Mouse (Mus musculus): ENCODE results near the gene Klk9. TPM values are rescaled to one million over a fixed set of nuclear protein-coding genes. Genes with fewer than 3 reads are reported as not detected.

Klk9 gene
- polyA plus RNA-seq, 1 experiment from 2014 or later: not detected

DNA sequence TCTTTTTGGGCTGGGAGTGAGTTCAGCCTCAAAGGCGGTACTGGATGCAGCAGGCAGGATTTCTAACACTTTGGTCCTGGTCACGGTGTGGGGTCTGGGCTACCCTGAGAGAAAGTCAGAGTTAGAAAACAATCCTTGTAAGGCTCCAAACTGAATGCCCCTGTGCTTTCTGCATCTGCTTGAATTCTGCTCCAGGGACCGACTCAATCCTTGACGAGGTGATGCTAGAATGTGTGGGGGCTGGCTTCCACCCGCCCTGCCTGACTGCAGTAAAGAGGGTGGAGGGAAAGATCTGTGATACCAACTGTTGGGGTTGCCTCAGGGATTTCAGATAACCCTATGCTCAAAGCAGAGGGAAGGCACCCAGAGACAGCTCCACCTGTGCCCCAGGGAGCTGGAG, 19.3 kb downstream of the Klk9 start, which contains the start of gene Klk7:
Gene Klk7, plus strand, starts transcription at position 301 of the 400 bp plus-strand sequence.
- H3K4me3 ChIP-seq (ENCODE audit: low read depth, low read length): no peak within 1 kb of the TSS
- DNase-seq (ENCODE audit: low spot score) (no peak), ATAC-seq (no peak)
- no peak within 1 kb of the TSS for H3K4me2 ChIP-seq (ENCODE audit: low read length)
- no peaks in the 10 kb centered on the region for H3K36me3 ChIP-seq (ENCODE audit: control insufficient read depth, insufficient read depth, low read length)
- no peak within 1 kb of the TSS for H3K27ac ChIP-seq (ENCODE audit: low read depth, low read length)
- WGBS: 56% methylated on average over 5 of the region's 5 CpGs
- no peaks in the 10 kb centered on the region for H3K27me3 ChIP-seq (replicated peaks; ENCODE audit: control insufficient read depth, insufficient read depth, low read length)
- no peak within 1 kb of the TSS for H3K9ac ChIP-seq (ENCODE audit: low read length)
- H3K4me1 ChIP-seq (ENCODE audit: control insufficient read depth, insufficient read depth, low read length): no peaks in the 10 kb centered on the region
- H3K9me3 ChIP-seq (replicated peaks; ENCODE audit: control insufficient read depth, low read length): no peaks in the 10 kb centered on the region

DNA sequence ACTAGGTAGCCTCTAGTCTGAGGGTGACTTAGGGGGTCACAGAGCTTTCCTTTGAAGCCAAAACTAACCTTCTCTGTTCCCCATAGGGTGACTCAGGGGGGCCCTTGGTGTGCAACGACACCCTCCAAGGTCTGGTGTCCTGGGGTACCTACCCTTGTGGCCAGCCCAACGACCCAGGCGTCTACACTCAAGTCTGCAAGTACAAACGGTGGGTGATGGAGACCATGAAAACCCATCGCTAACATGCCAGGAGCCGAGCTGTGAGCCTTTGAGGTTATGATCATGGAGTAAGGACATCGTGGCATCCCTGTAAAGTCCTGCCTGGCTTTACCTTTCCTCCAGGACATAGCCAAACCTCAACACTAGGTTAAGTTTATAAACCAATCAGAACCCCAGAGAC, 23.5 kb downstream of the Klk9 start:
- no peaks in the 10 kb centered on the region for H3K4me1 ChIP-seq (ENCODE audit: control insufficient read depth, insufficient read depth, low read length)
- H3K36me3 ChIP-seq (ENCODE audit: control insufficient read depth, insufficient read depth, low read length): no peaks in the 10 kb centered on the region
- no peaks in the 10 kb centered on the region for H3K27me3 ChIP-seq (replicated peaks; ENCODE audit: control insufficient read depth, insufficient read depth, low read length)
- no peak overlapping the region for H3K27ac ChIP-seq (ENCODE audit: low read depth, low read length)
- H3K9ac ChIP-seq (ENCODE audit: low read length): no peak overlapping the region
- H3K9me3 ChIP-seq (replicated peaks; ENCODE audit: control insufficient read depth, low read length): no peaks in the 10 kb centered on the region
- no peak for DNase-seq (ENCODE audit: low spot score)
- H3K4me3 ChIP-seq (ENCODE audit: low read depth, low read length): no peak overlapping the region
- ATAC-seq: no peak
- WGBS: 93% methylated on average over 7 of the region's 7 CpGs
- no peak overlapping the region for H3K4me2 ChIP-seq (ENCODE audit: low read length)

GRCm38 (mm10) chr7:43816746-43817145, 25.1 kb downstream of the Klk9 start:
- Histone ChIP-seq H3K4me2 (ENCODE audit: low read length) (no peak overlapping the region), H3K4me3 (ENCODE audit: low read depth, low read length) (no peak overlapping the region), H3K36me3 (ENCODE audit: control insufficient read depth, insufficient read depth, low read length) (no peaks in the 10 kb centered on the region), H3K27ac (ENCODE audit: low read depth, low read length) (no peak overlapping the region), H3K9me3 (replicated peaks; ENCODE audit: control insufficient read depth, low read length) (no peaks in the 10 kb centered on the region), H3K27me3 (replicated peaks; ENCODE audit: control insufficient read depth, insufficient read depth, low read length) (no peaks in the 10 kb centered on the region), H3K9ac (ENCODE audit: low read length) (no peak overlapping the region), H3K4me1 (ENCODE audit: control insufficient read depth, insufficient read depth, low read length) (no peaks in the 10 kb centered on the region)
- no peak for DNase-seq (ENCODE audit: low spot score)
- no peak for ATAC-seq

DNA sequence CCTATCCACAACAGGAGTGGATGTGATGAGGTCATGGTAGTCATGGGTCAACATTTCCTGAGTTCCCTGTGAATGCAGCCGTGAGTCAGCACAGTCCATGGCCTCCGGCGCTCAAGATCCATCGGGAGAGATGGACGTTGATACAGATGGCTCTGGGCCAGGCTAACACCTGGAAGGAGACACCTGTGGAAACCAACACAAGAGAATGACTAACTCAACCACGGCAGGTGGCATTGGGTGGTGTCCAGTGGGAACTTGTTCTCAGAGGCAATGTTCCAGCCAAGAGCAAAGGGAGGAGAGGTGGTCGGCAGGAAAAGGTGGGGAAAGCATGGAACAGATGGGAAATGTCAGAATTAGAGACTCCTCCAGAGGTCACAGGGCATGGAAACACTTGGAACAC, 29.9 kb downstream of the Klk9 start:
- 93% methylated on average over 7 of the region's 7 CpGs for WGBS

GRCm38 (mm10) chr7:43824199-43824598, 32.5 kb downstream of the Klk9 start, which contains the start of gene Klk6:
TSS of gene Klk6 (plus strand) at chr7:43824499.
- H3K4me1 ChIP-seq (ENCODE audit: control insufficient read depth, insufficient read depth, low read length): no peaks in the 10 kb centered on the region
- DNase-seq (ENCODE audit: low spot score): no peak
- no peak for ATAC-seq
- no peaks in the 10 kb centered on the region for H3K27me3 ChIP-seq (replicated peaks; ENCODE audit: control insufficient read depth, insufficient read depth, low read length)
- 78% methylated on average over 10 of the region's 10 CpGs for WGBS
- no peaks in the 10 kb centered on the region for H3K9me3 ChIP-seq (replicated peaks; ENCODE audit: control insufficient read depth, low read length)
- no peak within 1 kb of the TSS for H3K27ac ChIP-seq (ENCODE audit: low read depth, low read length)
- H3K36me3 ChIP-seq (ENCODE audit: control insufficient read depth, insufficient read depth, low read length): no peaks in the 10 kb centered on the region
- no peak within 1 kb of the TSS for H3K4me3 ChIP-seq (ENCODE audit: low read depth, low read length)
- no peak within 1 kb of the TSS for H3K9ac ChIP-seq (ENCODE audit: low read length)
- no peak within 1 kb of the TSS for H3K4me2 ChIP-seq (ENCODE audit: low read length)

More for the DNA sequence above, 29.9 kb downstream of the Klk9 start:
- DNase-seq (ENCODE audit: low spot score): no peak
- Histone ChIP-seq H3K4me2 (ENCODE audit: low read length) (no peak overlapping the region), H3K4me1 (ENCODE audit: control insufficient read depth, insufficient read depth, low read length) (no peaks in the 10 kb centered on the region), H3K27me3 (replicated peaks; ENCODE audit: control insufficient read depth, insufficient read depth, low read length) (no peaks in the 10 kb centered on the region), H3K4me3 (ENCODE audit: low read depth, low read length) (no peak overlapping the region), H3K9ac (ENCODE audit: low read length) (no peak overlapping the region), H3K9me3 (replicated peaks; ENCODE audit: control insufficient read depth, low read length) (no peaks in the 10 kb centered on the region), H3K27ac (ENCODE audit: low read depth, low read length) (no peak overlapping the region), H3K36me3 (ENCODE audit: control insufficient read depth, insufficient read depth, low read length) (no peaks in the 10 kb centered on the region)
- ATAC-seq: no peak

DNA sequence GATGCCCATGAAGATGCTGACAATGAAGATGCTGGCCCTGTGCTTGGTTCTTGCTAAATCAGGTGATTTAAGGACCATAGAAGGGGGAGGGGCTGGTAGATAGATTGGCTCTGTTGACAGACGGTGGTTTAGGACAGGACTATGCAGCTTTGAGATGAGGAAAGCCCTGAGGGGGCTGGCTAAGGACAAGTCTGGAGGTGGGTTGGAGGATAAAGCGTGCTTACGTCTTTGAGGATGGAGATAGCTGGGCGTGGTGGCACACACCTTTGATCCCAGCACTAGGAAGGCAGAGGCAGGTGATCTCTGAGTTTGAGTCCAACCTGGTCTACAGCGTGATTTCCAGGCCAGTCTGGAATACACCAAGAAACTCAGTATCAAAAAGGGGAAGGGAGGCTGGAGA, 34.4 kb downstream of the Klk9 start:
- Histone ChIP-seq H3K9me3 (replicated peaks; ENCODE audit: control insufficient read depth, low read length) (no peaks in the 10 kb centered on the region), H3K36me3 (ENCODE audit: control insufficient read depth, insufficient read depth, low read length) (no peaks in the 10 kb centered on the region), H3K4me1 (ENCODE audit: control insufficient read depth, insufficient read depth, low read length) (no peaks in the 10 kb centered on the region), H3K4me2 (ENCODE audit: low read length) (no peak overlapping the region), H3K27ac (ENCODE audit: low read depth, low read length) (no peak overlapping the region), H3K27me3 (replicated peaks; ENCODE audit: control insufficient read depth, insufficient read depth, low read length) (no peaks in the 10 kb centered on the region), H3K9ac (ENCODE audit: low read length) (no peak overlapping the region), H3K4me3 (ENCODE audit: low read depth, low read length) (no peak overlapping the region)
- DNase-seq (ENCODE audit: low spot score) (no peak), ATAC-seq (no peak)
- WGBS: 86% methylated on average over 5 of the region's 5 CpGs

DNA sequence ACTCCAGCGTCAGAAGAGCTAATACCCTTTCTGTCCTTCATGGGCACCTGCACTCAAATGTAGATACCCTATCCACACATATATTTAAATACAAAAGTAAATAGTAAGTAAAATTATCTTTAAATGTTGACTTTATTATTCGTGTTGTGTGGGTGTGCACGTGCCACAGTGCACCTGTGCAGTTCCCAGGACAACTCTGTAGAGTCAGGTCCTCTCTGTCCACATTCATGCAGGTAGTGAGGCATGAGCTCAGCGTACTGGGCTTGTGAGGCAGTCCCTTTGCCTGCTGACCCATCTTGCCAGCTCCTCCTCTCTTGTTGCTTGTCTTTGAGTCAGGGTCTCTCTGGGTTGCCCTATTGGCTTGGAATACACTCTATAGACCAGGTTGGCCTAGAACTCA, 36.0 kb downstream of the Klk9 start:
- no peak overlapping the region for H3K27ac ChIP-seq (ENCODE audit: low read depth, low read length)
- no peaks in the 10 kb centered on the region for H3K27me3 ChIP-seq (replicated peaks; ENCODE audit: control insufficient read depth, insufficient read depth, low read length)
- no peak for DNase-seq (ENCODE audit: low spot score)
- H3K4me2 ChIP-seq (ENCODE audit: low read length): no peak overlapping the region
- no peak overlapping the region for H3K9ac ChIP-seq (ENCODE audit: low read length)
- no peaks in the 10 kb centered on the region for H3K9me3 ChIP-seq (replicated peaks; ENCODE audit: control insufficient read depth, low read length)
- no peaks in the 10 kb centered on the region for H3K4me1 ChIP-seq (ENCODE audit: control insufficient read depth, insufficient read depth, low read length)
- ATAC-seq: no peak
- no peak overlapping the region for H3K4me3 ChIP-seq (ENCODE audit: low read depth, low read length)
- no peaks in the 10 kb centered on the region for H3K36me3 ChIP-seq (ENCODE audit: control insufficient read depth, insufficient read depth, low read length)
- WGBS: 90% methylated on average over 4 of the region's 4 CpGs

- Histone ChIP-seq H3K4me1 (ENCODE audit: control insufficient read depth, insufficient read depth, low read length) (no peaks in the 10 kb centered on the region), H3K36me3 (ENCODE audit: control insufficient read depth, insufficient read depth, low read length) (no peaks in the 10 kb centered on the region), H3K9me3 (replicated peaks; ENCODE audit: control insufficient read depth, low read length) (no peaks in the 10 kb centered on the region), H3K9ac (ENCODE audit: low read length) (no peak overlapping the region), H3K27ac (ENCODE audit: low read depth, low read length) (no peak overlapping the region), H3K27me3 (replicated peaks; ENCODE audit: control insufficient read depth, insufficient read depth, low read length) (no peaks in the 10 kb centered on the region), H3K4me3 (ENCODE audit: low read depth, low read length) (no peak overlapping the region), H3K4me2 (ENCODE audit: low read length) (no peak overlapping the region)
- WGBS: 91% methylated on average over 8 of the region's 8 CpGs
- DNase-seq (ENCODE audit: low spot score) (no peak), ATAC-seq (no peak)
Measured at GRCm38 (mm10) chr7:43829006-43829405, 37.3 kb downstream of the Klk9 start.

- no peak within 1 kb of the TSS for H3K4me3 ChIP-seq (ENCODE audit: low read depth, low read length)
- no peak for DNase-seq (ENCODE audit: low spot score)
- H3K9ac ChIP-seq (ENCODE audit: low read length): no peak within 1 kb of the TSS
- H3K36me3 ChIP-seq (ENCODE audit: control insufficient read depth, insufficient read depth, low read length): no peaks in the 10 kb centered on the region
- no peak within 1 kb of the TSS for H3K4me2 ChIP-seq (ENCODE audit: low read length)
- no peaks in the 10 kb centered on the region for H3K27me3 ChIP-seq (replicated peaks; ENCODE audit: control insufficient read depth, insufficient read depth, low read length)
- H3K9me3 ChIP-seq (replicated peaks; ENCODE audit: control insufficient read depth, low read length): no peaks in the 10 kb centered on the region
- 65% methylated on average over 3 of the region's 3 CpGs for WGBS
- H3K4me1 ChIP-seq (ENCODE audit: control insufficient read depth, insufficient read depth, low read length): no peaks in the 10 kb centered on the region
- ATAC-seq: no peak
- H3K27ac ChIP-seq (ENCODE audit: low read depth, low read length): no peak within 1 kb of the TSS
Measured at GRCm38 (mm10) chr7:43841701-43842100, 50.0 kb downstream of the Klk9 start, which contains the start of gene Klk5. TSS of gene Klk5 (plus strand) at chr7:43841971.

All from forebrain, embryonic 14.5 days (tissue).